Mouse (Mus musculus) ES-E14 (cell line): Measurements from ENCODE around the gene Tmem236. TPM values are rescaled to one million over a fixed set of nuclear protein-coding genes. Genes with fewer than 3 reads are reported as not detected.

Source experiments
- DNase-seq: peaks from one replicate; pipeline ENCODE4 v3.0.0-alpha.2; 2013; ENCODE audit warnings: low read depth, low spot score
- H3K27ac ChIP-seq: 2 replicates; pipeline ENCODE4 v1.5.1; 2012; ENCODE audit warnings: low read depth, mild to moderate bottlenecking, low read length, moderate library complexity, mixed read lengths; ENCODE audit not compliant: poor library complexity, insufficient read depth, severe bottlenecking
- H3K36me3 ChIP-seq: 2 replicates; pipeline ENCODE4 v1.6.1; 2012; ENCODE audit warnings: mild to moderate bottlenecking, low read length, moderate library complexity, mixed read lengths; ENCODE audit not compliant: control insufficient read depth, poor library complexity, insufficient read depth, severe bottlenecking
- H3K4me1 ChIP-seq, 2 experiments: fragments of 150-350 bp in 1 of 2; sonication (generic) in 1 of 2; 2 replicates each; pipeline ENCODE4 v1.6.1; 2012; ENCODE audit warnings: low read length in 2 of 2, mild to moderate bottlenecking in 1 of 2, mixed read lengths in 1 of 2; ENCODE audit not compliant: control insufficient read depth in 2 of 2, insufficient read depth in 2 of 2, poor library complexity in 1 of 2
- H3K4me3 ChIP-seq, 2 experiments: fragments of 150-350 bp in 1 of 2; sonication (generic) in 1 of 2; 2 replicates each; pipeline ENCODE4 v1.5.1; 2012; ENCODE audit warnings: low read length in 2 of 2, low read depth in 1 of 2, mild to moderate bottlenecking in 1 of 2, mixed read lengths in 1 of 2; ENCODE audit not compliant: insufficient read depth in 1 of 2, poor library complexity in 1 of 2, severe bottlenecking in 1 of 2
- H3K9ac ChIP-seq: 2 replicates; pipeline ENCODE4 v1.6.1; 2012; ENCODE audit warnings: low read depth, mild to moderate bottlenecking, low read length, mixed read lengths; ENCODE audit not compliant: poor library complexity, insufficient read depth, severe bottlenecking
- H3K9me3 ChIP-seq: fragments of 150-350 bp; sonication (generic); 2 replicates; pipeline ENCODE4 v1.6.1; 2012; ENCODE audit warnings: low read depth, mild to moderate bottlenecking, low read length; ENCODE audit not compliant: control insufficient read depth, insufficient read depth
- CHD2 ChIP-seq: IDR thresholded peaks from 2 replicates; pipeline ENCODE4 v1.6.1; 2014; ENCODE audit warnings: mild to moderate bottlenecking, low read depth, low read length, inconsistent platforms
- HCFC1 ChIP-seq: IDR thresholded peaks from 2 replicates; pipeline ENCODE4 v1.6.1; 2012; ENCODE audit warnings: low read length, inconsistent platforms, borderline replicate concordance; ENCODE audit not compliant: insufficient read depth
- MAFK ChIP-seq: IDR thresholded peaks from 2 replicates; pipeline ENCODE4 v1.6.1; 2014; ENCODE audit warnings: mild to moderate bottlenecking, low read depth, low read length, inconsistent platforms; ENCODE audit not compliant: insufficient read depth
- ZC3H11A ChIP-seq: IDR thresholded peaks from 2 replicates; pipeline ENCODE4 v1.6.1; 2012; ENCODE audit warnings: low read depth, mild to moderate bottlenecking, inconsistent platforms, low read length, borderline replicate concordance
- ZNF384 ChIP-seq: IDR thresholded peaks from 2 replicates; pipeline ENCODE4 v1.6.1; 2012; ENCODE audit warnings: low read depth, low read length, inconsistent platforms
- in situ Hi-C, 2 experiments: fragments of 600-800 bp; cut with MboI; formaldehyde crosslinking; loops; one replicate each; pipeline ENCODE4 v1.15.1; 2025; ENCODE audit warnings: low sequenced_read_pairs in 2 of 2, inconsistent platforms in 1 of 2; ENCODE audit not compliant: unreplicated experiment in 2 of 2
- total RNA-seq: library from RNA; depleted of rRNA; stranded (reverse); fragments of 300-350 nt; gene quantifications from 2 replicates; pipeline ENCODE4 v1.2.3, GENCODE M21; 2012

Tmem236 gene
- total RNA-seq, 1 experiment, result not detected

- no peak overlapping the region for H3K9ac ChIP-seq
- H3K36me3 ChIP-seq, result no peaks in the 10 kb centered on the region
- DNase-seq, result no peak
- no peak for TF ChIP-seq MAFK
- no peak for TF ChIP-seq HCFC1
- no peak for TF ChIP-seq CHD2
- TF ChIP-seq ZNF384, result no peak
- no peak for TF ChIP-seq ZC3H11A
- in situ Hi-C loops, result no loop called here
- no peaks in the 10 kb centered on the region for H3K9me3 ChIP-seq
- H3K4me3 ChIP-seq, result no peak overlapping the region
- H3K4me1 ChIP-seq, result no peaks in the 10 kb centered on the region
- no peak overlapping the region for H3K27ac ChIP-seq
Observed at GRCm38 (mm10) chr2:14244668-14245067, 70.3 kb downstream of the Tmem236 start.

GRCm38 (mm10) chr2:14249839-14250564, 75.7 kb downstream of the Tmem236 start:
- H3K36me3 ChIP-seq, result no peaks in the 10 kb centered on the region
- no peak overlapping the region for H3K9ac ChIP-seq
- DNase-seq, result no peak
- H3K27ac ChIP-seq, result no peak overlapping the region
- no peaks in the 10 kb centered on the region for H3K9me3 ChIP-seq
- in situ Hi-C loops, result no loop called here
- H3K4me3 ChIP-seq, result no peak overlapping the region
- TF ChIP-seq MAFK (no peak), CHD2 (no peak), ZC3H11A (no peak), HCFC1 (no peak)
- no peaks in the 10 kb centered on the region for H3K4me1 ChIP-seq

- H3K9ac ChIP-seq, result no peak overlapping the region
- DNase-seq, result no peak
- TF ChIP-seq ZC3H11A (no peak), MAFK (no peak), HCFC1 (no peak), CHD2 (no peak), ZNF384 (no peak)
- no peaks in the 10 kb centered on the region for H3K36me3 ChIP-seq
- H3K4me3 ChIP-seq, result no peak overlapping the region
- no peak overlapping the region for H3K27ac ChIP-seq
- no peaks in the 10 kb centered on the region for H3K4me1 ChIP-seq
- H3K9me3 ChIP-seq, result no peaks in the 10 kb centered on the region
- in situ Hi-C loops, result no loop called here
Observed at GRCm38 (mm10) chr2:14251938-14252337, 77.6 kb downstream of the Tmem236 start.

- in situ Hi-C loops, result no loop called here
- H3K9me3 ChIP-seq, result no peaks in the 10 kb centered on the region
- H3K9ac ChIP-seq, result no peak overlapping the region
- no peak overlapping the region for H3K4me3 ChIP-seq
- TF ChIP-seq ZC3H11A, result no peak
- DNase-seq, result no peak
- no peak overlapping the region for H3K27ac ChIP-seq
- no peaks in the 10 kb centered on the region for H3K36me3 ChIP-seq
- H3K4me1 ChIP-seq, result no peaks in the 10 kb centered on the region
Observed at GRCm38 (mm10) chr2:14258345-14258850, 84.1 kb downstream of the Tmem236 start.

GRCm38 (mm10) chr2:14262090-14262489, 87.8 kb downstream of the Tmem236 start:
- no peak overlapping the region for H3K27ac ChIP-seq
- H3K4me3 ChIP-seq, result no peak overlapping the region
- in situ Hi-C loops, result no loop called here
- no peak for DNase-seq
- no peaks in the 10 kb centered on the region for H3K36me3 ChIP-seq
- H3K9me3 ChIP-seq, result no peaks in the 10 kb centered on the region
- no peak for TF ChIP-seq HCFC1
- TF ChIP-seq MAFK, result no peak
- no peak for TF ChIP-seq ZC3H11A
- no peak for TF ChIP-seq CHD2
- no peak for TF ChIP-seq ZNF384
- H3K9ac ChIP-seq, result no peak overlapping the region
- H3K4me1 ChIP-seq, result no peaks in the 10 kb centered on the region
